Mouse (Mus musculus): ENCODE results near the gene Cyp4f17.
"Not testable (repeated sequence)": the region's sequence is repeated elsewhere in the genome, so short reads cannot be mapped to it uniquely, and the experiment has no call there.

Gene Cyp4f17

DNA sequence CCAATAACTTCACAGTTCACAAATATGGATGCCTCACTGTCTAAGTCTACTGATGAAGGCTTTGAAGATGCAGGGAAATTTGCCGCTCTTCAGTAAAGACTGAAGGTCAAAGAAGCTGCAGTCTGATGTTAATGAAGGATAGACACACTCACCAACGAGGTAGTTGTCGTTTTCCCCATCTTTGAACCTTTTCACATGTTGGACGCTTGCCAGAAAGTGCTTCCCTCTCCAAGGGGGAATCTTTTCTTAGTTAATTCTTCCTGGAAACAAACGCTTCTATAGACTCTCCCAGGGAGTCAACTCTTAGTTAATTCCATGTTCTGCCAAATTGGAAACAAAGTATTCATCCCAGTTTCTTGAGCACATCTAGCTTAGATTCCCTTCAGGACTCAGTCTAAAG lies 10.3 kb downstream of the Cyp4f17 start:
- TF ChIP-seq GATA4 (IDR thresholded peaks at IDR 0.05; ENCODE audit: insufficient replicate concordance, low read length): no peak

- no peak for TF ChIP-seq GATA4 (IDR thresholded peaks at IDR 0.05; ENCODE audit: insufficient replicate concordance, low read length)
Measured at GRCm38 (mm10) chr17:32521981-32522380, 16.1 kb downstream of the Cyp4f17 start.

- TF ChIP-seq GATA4 (IDR thresholded peaks at IDR 0.05; ENCODE audit: insufficient replicate concordance, low read length): no peak
Measured at GRCm38 (mm10) chr17:32522386-32522785, 16.5 kb downstream of the Cyp4f17 start.

GRCm38 (mm10) chr17:32522816-32523215 lies 17.0 kb downstream of the Cyp4f17 start:
- TF ChIP-seq GATA4 (IDR thresholded peaks at IDR 0.05; ENCODE audit: insufficient replicate concordance, low read length): no peak

GRCm38 (mm10) chr17:32523895-32524294 lies 18.0 kb downstream of the Cyp4f17 start:
- no peak; the same call in 1 of the 2 replicates for TF ChIP-seq GATA4 (IDR thresholded peaks at IDR 0.05; ENCODE audit: insufficient replicate concordance, low read length)

GRCm38 (mm10) chr17:32527748-32528147 lies 21.9 kb downstream of the Cyp4f17 start:
- TF ChIP-seq GATA4 (IDR thresholded peaks at IDR 0.05; ENCODE audit: insufficient replicate concordance, low read length): no peak

- TF ChIP-seq GATA4 (IDR thresholded peaks at IDR 0.05; ENCODE audit: insufficient replicate concordance, low read length): no peak
Measured at GRCm38 (mm10) chr17:32528408-32529337, 22.8 kb downstream of the Cyp4f17 start.

DNA sequence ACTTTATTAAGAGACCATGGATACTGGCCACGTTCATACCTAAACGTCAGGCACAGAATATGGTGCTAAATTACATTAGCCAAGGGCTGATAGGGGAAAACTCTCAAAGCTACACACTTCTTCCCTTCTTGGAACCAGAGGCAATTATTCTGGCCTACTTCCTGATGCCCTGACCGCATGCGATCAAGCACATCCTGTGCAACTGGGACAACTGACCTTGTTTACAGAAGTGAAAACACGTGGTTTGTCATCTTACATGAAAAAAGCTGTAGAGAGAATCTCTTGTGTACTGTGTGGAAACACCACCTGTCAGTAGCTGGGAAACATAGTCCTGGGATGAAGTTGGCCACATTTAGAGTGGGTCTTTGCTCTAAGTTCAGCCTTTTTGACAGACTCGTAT lies 28.2 kb downstream of the Cyp4f17 start:
- no peak for TF ChIP-seq GATA4 (IDR thresholded peaks at IDR 0.05; ENCODE audit: insufficient replicate concordance, low read length)

DNA sequence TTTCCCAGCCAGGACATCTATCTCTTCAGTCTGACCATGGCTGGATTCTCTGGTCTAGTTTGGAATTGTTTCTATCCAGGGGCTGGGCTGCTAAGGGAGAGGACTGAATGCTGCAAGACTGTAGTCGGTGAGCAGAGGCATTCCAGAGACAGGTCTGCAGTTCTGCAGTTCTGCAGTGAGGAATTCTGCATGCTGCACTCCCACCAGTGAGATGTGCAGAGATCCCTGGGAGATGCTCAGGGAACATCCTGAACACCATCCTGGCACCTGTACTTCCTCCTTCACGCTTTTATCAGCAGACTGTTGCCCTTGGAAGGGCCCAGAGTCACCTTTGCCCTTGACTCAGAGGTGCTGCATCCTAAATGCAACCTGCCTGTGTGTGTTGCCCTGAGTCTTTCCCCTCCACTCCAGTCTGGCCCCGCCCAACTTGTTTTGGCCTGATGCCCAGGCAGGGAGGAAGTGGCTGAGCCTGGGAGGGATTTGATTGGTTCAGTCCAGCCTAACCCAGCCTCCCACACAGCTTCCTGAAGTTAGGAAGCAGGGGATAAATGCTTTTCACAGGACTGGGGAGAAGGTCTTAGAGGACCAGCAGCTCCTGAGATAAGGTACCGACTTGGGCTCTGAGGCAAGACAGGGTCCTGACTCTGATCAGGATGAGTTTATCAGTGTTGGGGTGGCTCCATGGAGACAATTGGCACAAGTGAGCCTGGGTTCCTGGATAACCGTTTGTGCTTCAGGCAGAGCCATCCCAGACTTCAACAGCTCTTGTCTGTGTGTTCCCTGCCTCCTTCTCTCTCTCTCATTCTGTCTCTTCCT lies 30.4 kb downstream of the Cyp4f17 start, which contains the start of gene Cyp4f16:
TSS of gene Cyp4f16 (plus strand) at position 508 of the 816 bp plus-strand sequence.
- not testable (repeated sequence) for TF ChIP-seq GATA4 (IDR thresholded peaks at IDR 0.05; ENCODE audit: insufficient replicate concordance, low read length)

GRCm38 (mm10) chr17:32536867-32537250 lies 31.0 kb downstream of the Cyp4f17 start:
- no peak for TF ChIP-seq GATA4 (IDR thresholded peaks at IDR 0.05; ENCODE audit: insufficient replicate concordance, low read length)

- TF ChIP-seq GATA4 (IDR thresholded peaks at IDR 0.05; ENCODE audit: insufficient replicate concordance, low read length): no peak
Measured at GRCm38 (mm10) chr17:32550900-32551770, 45.3 kb downstream of the Cyp4f17 start.

GRCm38 (mm10) chr17:32577496-32578186 lies 71.8 kb downstream of the Cyp4f17 start:
- TF ChIP-seq GATA4 (IDR thresholded peaks at IDR 0.05; ENCODE audit: insufficient replicate concordance, low read length): no peak

Data from liver, adult (tissue).